Mouse (Mus musculus): ENCODE data around the gene Cep350.
"Not testable (repeated sequence)": the region's sequence is repeated elsewhere in the genome, so short reads cannot be mapped to it uniquely, and the experiment has no call there.

Gene Cep350

DNA sequence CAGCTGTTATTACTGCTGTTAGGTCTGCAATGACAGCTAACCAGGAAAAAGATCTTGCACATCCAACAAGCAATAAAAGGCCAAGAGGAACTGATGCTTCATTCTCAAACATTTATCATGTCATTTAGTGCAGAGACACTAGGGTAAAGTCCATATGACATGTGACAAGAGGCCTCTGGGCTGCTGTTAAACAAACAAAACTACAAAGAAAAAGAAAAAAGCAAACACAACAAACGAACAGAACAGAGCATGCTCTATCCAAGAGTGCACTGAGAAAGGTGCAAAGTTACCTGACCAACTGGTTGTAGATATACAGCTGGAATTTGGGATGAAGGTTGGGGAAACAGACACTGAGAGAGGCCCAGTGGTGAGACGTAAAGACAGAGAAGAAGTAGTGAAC, 86.2 kb downstream of the Cep350 start:
- no peak for DNase-seq (ENCODE audit: low read depth, low spot score)

DNA sequence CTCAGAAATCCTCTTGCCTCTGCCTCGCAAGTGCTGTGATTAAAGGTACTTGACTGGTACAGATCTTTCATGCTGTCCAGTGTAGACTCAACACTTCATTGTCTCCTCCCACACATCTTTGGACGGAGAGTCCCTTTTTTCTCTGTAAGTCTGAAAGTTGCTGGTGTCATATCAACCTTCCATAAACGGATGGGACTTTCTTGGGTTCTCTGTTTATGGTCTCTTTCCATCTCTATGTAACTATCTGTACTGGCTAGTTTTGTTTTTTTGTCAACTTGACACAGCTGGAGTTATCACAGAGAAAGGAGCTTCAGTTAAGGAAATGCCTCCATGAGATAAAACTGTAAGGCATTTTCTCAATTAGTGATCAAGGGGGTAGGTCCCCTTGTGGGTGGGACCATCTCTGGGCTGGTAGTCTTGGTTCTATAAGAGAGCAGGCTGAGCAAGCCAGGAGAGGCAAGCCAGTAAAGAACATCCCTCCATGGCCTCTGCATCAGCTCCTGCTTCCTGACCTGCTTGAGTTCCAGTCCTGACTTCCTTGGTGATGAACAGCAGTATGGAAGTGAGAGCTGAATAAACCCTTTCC, 90.3 kb downstream of the Cep350 start:
- not testable (repeated sequence) for DNase-seq (ENCODE audit: low read depth, low spot score)

DNA sequence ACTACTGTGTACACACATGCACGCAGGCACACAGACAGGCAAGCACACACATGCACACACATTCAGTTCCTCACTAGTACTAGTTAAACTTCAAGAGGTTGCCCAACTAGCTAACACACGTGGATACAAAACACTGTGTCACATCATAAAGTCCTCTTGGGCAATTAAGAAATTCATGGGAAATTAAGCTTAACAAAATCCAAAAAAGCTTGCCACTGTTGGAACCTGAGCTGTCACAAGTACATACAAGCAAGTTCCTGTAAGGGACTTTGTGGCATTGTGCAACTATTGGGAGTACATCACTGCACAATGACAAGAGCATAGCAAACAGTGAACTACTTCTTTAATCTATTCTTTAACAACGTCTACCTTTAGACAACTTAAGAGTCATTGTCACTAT, 93.5 kb downstream of the Cep350 start:
- DNase-seq (ENCODE audit: low read depth, low spot score): no peak

DNA sequence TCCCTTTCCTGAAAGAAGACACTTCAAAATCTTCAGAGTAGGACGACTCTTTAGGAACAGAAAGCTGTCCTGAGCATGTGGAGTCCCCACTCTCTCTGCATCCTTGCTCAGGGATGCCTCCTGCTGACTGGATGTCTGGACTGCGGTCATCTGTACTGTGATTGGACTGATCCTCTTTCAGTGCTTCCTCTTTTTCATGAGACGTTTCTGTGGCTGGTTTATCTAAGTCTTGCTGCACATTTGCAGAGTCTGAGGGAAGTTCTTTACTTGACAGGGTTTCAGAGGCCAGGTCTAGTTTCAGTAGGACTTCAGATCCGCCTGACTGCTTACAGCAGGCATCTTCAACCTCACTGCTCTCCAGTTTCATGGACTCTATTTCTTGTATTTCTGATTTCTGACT, 110.1 kb downstream of the Cep350 start:
- peak; percentile 23 for DNase-seq (ENCODE audit: low read depth, low spot score)

DNA sequence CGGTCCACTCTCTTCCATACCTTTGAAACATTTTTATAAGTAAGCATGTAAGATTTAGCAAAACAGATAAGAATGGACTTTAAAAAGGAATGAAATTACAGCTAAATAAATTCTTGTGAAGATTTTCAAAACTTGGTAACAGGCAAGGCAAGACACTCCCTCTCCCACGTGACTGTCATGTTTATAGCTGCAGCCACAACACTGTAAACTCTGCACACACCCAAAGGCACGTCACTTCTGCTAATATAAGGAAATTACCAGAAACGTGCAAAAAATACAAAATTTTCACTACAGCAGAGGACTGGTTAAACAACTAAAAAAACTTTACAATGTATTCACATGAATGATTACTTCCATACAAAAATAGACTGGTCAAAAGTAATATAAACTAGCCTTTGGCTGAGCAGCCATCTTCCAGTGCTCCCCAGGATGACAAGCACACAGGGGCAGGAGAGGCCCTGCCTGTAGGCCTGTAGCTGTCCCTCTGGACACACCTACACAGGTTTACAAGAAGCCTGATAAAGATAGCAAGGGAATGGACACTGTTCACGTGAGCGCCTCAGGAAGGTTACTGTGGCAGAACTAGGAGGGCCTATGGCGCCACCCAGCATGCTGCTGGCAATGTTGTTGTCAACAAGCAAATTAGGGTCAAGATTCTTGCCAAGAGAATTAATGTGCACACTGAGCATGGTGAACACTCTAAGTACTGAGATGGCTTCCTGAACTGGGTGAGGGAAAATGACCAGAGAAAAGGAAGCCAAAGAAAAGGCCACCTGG, 117.9 kb downstream of the Cep350 start:
- no peak for DNase-seq (ENCODE audit: low read depth, low spot score)

DNA sequence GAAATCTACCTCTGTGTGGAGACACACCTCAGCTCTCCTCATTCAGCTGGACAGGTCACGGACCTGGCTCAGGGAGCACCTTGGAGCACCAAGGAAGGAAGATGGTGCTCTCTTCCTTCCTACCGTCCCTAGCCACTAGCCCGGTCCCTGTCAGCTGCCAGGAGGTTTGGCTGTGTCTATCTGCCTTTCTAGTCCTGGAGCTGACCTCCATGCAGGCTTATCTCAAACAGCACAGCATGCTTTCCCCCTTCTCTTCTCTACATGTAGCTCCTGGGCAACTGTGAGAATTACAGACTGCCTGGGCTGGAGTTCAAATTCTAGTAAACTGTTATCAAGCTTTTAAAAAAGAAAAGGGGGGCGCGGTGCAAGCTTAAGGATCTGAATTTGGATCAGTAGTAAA, 120.0 kb downstream of the Cep350 start:
- DNase-seq (ENCODE audit: low read depth, low spot score): no peak

DNA sequence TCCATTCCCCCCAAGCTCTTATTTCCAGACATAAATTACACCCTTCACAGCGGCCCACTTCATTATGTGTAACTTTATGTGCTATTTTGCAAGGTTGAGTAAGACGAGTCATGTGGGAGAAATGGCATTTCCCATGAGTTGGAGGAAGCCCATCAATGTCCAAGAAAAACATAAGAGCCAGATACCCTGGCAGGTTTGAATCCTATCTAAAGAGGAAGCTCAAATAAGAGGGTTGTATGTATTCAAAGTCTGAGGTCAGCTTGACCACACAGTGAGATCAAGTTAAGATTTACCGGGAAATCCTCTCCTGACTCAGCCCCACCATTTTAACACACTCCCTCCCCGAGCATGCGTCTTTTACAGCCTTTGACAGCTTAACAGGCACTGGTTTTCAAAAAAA, 128.8 kb downstream of the Cep350 start:
- peak; percentile 72 for DNase-seq (ENCODE audit: low read depth, low spot score)

DNA sequence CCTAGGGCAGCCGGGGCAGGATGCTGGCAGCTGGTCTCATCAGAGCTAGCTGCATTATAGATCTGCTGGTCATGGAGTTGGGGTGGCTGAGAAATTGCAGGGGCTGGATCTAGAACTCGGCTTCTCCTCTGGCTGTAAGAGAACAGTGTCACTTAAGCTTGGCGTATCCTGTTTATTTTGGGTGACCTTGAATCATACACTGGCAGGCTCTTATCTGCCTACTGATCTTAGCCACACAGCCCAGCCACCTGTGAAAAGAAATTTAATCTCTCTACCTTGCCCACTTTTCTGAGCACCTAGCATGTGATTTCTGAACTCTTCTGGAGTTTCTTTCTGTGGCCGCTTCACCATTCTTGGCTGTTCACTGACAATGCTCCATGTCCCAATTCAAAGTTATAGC, 129.5 kb downstream of the Cep350 start:
- DNase-seq (ENCODE audit: low read depth, low spot score): no peak

DNA sequence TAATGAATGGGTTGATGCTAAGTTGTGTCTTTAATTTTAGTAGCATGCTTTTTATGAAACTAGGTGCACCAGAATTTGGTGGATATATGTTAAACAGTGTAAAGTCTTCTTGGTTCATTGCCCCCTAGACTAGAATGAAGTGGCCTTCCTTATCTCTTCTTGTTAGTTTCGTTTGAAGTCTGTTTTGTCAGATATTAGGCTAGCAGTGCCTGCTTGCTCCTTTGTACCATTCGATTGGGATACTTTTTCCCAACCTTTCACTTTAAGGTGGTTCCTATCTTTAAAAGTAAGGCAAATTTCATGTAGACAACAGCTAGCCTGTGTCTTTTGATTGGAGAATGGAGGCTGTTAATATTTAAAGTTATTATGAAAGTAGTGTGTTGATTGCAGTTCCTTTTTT, 137.4 kb downstream of the Cep350 start:
- no peak for DNase-seq (ENCODE audit: low read depth, low spot score)

DNA sequence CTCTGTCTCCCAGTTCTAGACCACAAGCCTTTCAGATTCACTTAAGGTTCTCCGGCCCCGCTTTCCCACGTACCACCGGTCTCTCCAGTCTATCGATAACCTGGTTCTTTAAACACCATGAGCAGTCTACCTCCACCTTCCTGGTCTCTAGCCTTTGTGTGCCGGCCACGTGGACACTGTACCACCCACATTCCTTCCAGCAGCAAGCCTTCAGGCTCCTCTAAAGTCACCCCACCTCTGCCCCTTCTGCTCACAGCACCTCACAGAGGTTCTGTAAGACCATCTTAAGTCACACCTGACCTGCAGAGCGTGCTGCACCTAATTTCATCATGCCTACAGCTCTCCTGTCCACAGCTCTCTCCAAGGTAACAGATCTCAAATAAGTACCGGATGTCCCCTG, 139.4 kb downstream of the Cep350 start:
- no peak for DNase-seq (ENCODE audit: low read depth, low spot score)

DNA sequence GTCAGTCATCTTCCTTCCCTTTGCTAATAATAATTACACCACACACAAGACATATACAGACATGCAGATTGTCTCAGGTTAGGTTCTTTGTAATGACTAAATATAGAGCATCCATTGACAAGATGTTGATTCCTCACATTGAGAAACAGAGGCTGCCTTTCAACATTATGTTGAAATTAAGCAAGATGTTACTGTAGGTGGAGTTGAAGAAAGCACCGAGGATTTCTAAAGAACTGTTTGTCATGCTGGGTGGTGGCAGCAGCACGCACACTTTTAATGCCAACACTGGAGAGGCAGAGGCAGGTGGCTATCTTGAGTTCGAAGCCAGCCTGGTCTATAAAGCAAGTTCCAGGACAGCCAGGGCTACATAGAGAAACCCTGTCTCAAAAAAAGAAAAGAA, 141.1 kb downstream of the Cep350 start:
- no peak for DNase-seq (ENCODE audit: low read depth, low spot score)

DNA sequence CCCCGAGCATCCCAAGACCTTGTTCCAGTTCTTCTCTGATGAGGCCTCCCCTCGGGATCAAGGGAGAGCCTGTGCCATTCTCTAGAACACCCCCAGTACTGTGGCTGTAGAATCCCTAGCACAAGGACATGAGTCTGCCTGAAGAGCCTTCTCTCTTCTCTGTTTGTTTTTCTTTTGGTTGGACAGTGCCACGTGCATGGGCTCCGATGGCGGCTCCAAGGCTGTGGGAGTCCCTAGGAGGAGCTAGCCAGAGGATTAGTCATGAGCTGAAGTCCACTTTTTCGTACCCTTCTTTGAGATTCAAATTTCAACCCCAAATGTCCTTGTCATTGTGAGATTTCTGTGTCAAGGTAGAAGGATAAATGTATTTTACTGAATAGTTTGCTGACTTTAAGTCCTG, 142.2 kb downstream of the Cep350 start:
- no peak for DNase-seq (ENCODE audit: low read depth, low spot score)

DNA sequence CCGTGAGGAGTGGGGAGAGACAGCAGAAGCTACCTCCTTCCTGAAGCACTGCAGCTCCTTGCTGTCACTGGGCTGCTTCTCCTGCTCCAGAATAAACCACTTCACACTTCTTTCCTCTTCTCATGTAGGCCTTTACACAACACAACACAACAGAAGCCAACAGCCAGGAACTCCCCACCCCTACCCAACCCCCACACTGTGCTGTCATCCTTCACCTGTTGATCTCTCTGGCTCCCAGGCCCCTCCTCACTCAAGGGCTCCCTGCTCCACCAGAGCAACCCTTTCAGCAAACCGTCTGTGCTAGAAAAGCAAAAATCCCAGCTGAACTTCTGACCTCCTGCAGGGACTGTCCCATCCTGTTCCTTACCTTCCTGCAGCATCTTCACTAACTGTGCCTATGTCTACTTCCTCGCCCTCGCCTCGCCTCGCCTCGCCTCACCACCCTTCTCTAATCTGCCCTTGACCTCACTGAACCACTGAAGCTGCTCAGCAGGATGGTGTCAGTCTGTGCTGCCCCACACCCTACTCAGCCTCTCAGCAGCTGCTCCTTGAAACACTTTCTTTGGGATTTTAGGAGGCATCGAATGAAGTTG, 145.3 kb downstream of the Cep350 start:
- DNase-seq (ENCODE audit: low read depth, low spot score): no peak

DNA sequence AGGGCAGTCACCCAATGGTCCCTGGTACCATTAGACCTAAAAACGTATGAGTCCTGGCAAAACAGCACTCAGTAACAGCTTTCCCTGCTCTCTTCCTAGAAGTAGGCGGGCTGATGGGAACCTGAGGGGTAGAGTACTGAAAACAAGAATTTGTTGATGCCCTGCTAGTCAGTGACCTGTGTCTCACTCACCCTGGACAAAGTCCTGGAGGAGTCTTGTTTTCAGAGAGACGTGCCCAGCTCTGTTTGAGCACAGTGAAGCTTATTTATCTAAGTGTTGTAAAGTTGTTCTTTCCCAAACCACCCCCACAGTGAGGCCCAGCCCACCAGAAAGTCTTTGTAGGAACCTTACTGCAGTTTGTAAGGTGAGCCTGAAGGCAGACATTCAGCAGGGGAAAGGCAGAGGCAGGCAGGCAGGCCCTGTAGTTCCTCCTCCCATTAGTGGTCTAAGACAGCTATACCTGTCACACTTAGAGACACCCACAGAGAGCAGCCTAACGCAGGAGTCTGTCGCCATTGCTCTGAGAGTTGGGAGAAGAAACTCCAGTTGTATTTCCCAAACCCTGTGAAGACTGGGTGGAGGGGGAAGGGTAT, 146.2 kb downstream of the Cep350 start:
- no peak for DNase-seq (ENCODE audit: low read depth, low spot score)

DNA sequence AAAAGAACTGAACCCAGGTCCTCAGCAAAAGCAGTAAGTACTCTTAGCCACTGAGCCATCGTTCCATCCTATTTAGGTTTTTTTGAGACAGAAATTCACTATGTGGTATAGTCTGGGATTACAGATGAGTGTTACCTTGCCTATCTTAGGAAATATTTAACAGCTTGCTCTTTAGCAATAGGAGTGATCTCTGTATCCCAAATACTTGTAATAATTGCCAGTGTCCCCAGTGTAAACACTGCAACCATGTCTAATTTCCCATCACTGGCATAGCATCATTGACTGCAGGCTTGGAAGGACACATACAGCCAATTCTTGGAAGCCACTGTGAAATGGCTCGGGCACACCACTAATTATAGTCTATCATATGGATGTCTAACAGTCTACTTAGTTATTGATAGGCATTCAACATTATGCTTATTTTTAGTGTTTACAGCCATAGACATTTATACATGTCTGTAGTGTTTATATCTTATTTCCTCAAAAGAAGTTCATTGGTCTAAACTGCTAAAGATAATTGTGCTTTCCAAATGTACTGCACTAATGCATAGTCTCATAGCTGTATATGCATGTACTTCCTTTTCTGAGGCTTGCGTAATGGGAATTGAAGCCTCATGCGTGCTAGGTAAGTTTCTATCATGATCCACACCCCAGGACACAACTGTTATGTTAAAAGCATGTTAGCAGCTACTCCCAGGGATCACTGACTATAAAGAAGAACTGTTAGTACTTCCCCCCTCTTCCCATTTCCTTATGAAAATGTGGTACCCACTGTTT, 146.9 kb downstream of the Cep350 start:
- DNase-seq (ENCODE audit: low read depth, low spot score): no peak

DNA sequence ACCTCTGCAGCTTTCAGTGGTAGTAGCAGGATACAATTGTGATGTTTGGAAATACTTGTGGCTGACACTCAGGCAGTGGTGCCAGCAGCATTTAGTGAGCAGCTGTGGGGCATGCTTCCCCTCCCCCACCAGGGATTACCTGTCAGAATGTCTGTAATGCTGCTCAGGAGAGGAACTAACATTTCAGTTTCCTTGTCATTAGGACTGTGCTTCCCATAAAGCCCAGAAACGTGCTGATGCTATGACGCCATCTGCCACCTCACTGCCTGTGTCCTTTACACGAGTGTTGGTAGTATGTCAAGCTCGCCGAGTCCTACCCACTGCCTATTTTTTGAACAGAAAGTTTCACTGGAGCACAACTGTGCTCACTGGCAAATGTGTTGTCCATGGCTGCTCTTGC, 152.4 kb downstream of the Cep350 start:
- no peak for DNase-seq (ENCODE audit: low read depth, low spot score)

DNA sequence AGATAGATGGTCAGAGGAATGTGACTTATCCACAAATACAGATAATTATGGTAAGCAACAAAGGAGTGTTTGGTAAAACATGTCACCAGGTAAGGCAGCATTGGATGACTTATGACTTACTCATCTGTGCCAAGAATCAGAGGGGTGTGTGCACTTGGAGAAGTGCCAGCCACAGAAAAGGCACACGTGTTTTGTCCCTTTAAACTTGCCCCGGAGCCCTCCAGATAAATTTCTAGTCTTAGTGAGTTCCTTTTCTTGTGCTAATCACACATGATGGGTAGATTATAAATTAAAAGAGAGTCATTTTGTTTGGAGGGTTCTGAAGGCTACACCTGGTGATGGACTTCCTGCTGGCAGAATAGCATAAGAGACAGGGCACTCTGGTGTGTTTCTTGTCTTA, 156.9 kb downstream of the Cep350 start:
- DNase-seq (ENCODE audit: low read depth, low spot score): no peak

DNA sequence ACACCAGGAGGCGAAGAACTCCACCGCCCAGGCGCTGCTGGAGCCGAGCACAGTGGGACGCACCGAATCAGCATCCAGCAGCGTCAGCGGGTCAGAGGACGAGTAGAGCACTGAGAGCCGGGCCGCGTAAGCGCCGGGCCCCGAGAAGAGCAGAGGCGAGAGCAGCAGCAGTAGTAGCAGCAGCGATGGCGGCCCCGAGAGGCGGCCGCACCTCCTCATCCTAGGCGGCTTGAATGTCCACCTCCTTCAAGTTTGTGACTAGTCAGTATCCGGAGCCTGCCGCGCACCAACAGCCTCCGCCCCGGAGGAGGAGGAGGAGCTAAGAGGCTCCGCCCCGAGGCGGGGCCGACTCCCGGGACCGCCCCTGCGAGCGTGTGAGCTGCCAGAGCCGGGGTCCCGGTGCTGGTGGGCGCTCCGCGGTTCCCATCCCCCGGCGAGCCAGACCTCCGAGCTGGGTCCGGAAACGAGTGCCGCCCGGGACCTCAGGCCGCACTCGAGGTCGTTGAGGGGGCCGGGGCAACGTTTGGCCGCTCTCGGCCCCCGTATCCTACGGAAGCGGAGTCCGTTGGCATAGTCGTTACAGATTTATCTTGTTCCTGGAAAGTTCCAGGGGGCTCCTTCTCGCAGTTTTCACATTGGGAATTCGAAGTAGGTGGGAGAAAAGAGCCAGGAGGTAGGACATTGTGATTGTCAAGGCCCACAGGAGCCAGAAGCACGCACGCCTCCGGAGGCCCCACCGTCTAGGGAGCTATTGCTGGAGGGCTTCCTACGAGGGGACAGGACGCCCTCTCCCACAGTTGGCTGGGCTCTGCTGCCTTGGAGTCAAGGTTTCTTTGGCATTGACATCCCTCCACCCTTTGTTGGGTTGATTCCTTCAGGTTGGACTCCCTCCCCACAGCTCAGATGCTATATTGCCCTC, 160.2 kb downstream of the Cep350 start, which contains the start of gene Qsox1:
Gene Qsox1 (minus strand): TSS at position 309 of the 919 bp plus-strand sequence.
- DNase-seq (ENCODE audit: low read depth, low spot score): peak; percentile 85

DNA sequence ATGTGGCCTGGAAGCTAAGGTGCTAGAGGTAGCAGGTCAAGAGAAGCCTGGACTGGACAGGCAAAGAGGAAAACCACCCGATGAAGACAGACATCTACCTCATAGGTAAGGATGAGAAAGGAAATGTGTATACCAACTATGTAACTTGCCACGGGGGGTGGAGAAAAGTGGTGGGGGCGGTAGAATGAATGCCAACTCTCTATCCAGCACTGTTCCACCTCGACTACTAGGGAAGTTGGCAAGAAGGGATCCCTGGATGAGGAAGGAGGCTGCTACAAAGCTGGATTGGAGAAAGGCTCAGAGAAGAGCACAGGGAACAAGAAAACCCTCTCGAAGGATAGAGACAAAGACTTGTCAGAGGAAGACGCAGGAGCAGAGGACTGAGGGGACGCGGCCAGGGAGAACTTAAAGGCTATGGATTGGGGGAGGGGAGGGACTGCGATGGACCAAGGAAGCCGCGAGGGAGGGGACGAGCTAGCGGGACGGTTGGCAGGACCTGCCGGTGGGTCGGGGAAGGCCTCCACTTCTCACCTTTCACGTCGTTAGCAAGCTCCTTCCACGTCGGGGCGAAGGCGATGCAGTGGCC, 161.0 kb downstream of the Cep350 start:
- DNase-seq (ENCODE audit: low read depth, low spot score): peak; percentile 61

DNA sequence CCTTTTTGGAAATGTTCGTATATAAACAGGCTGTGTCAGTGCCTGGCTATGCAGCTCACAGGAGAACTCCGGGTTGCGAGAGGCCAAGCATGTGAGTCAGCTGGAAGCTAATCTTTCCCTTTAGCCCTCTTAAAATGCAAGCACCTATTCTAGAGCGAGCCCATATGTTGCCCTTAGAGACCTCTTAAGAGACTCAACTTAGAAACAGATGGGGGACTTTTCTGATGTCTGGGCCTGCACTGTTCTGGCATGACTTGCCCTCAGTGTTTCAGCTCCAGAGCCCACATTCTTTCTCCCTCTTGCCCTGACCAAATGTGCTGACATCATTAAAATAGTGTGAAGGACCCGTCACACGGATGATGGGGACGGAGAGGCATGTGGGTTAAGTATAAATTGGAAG, 162.4 kb downstream of the Cep350 start:
- peak; percentile 81 for DNase-seq (ENCODE audit: low read depth, low spot score)

Measured in 3T3-L1 (cell line).